Mouse (Mus musculus) frontal cortex, postnatal 25 days (tissue): Measurements from ENCODE around the gene Wnt8b.

Experiments
- DNase-seq, 2 experiments: peaks; one replicate each; pipeline ENCODE4 v3.0.0; 2022; ENCODE audit warnings: low spot score in 2 of 2

Gene Wnt8b

DNA sequence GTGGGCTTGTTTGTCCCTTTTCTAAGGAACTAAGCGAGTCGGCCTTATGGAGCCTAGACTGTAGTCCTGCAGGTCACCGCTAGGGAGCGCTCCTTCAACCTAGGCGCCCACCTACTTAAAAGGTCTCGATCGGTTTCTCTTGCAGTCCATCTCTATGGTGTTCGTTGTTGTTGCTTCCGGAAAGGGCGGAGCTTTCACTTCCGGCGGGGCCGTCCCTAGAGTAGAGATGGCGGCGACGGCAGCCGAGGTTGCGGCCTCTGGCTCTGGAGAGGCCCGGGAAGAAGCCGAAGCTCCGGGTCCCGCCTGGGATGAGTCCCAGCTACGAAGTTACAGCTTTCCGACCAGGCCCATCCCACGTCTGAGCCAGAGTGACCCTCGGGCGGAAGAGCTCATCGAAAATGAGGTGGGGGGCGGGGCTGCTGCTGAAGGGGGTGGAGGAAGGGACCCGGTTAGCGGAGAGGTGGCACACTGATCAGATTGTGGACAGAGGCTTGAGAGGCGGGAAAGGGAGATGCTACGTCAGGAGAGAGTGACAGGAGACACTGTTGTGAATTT is 69.5 kb downstream of the Wnt8b start, which contains the start of gene Hif1an:
Gene Hif1an (plus strand): TSS at position 199 of the 555 bp plus-strand sequence.
- DNase-seq = peak; percentile 90 to 95
